Mouse (Mus musculus) MEL (cell line): Measurements from ENCODE around the gene Lhfpl5.

ENCODE experiments used
- CHD1 ChIP-seq: IDR thresholded peaks from 2 replicates; pipeline ENCODE4 v1.6.1; 2012; ENCODE audit warnings: low read depth, mild to moderate bottlenecking, inconsistent platforms, low read length, improper control_type of control experiment
- CTCF ChIP-seq, 3 experiments: IDR thresholded peaks in 2 of 3; conservative IDR thresholded peaks in 1 of 3; 2 replicates each; pipeline ENCODE4 v1.5.1; 2011 to 2012; ENCODE audit warnings: low read length in 3 of 3, low read depth in 2 of 3, mild to moderate bottlenecking in 2 of 3, improper control_type of control experiment in 1 of 3, inconsistent platforms in 1 of 3, mixed read lengths in 1 of 3, moderate library complexity in 1 of 3; ENCODE audit not compliant: control insufficient read depth in 1 of 3, insufficient read depth in 1 of 3, poor library complexity in 1 of 3, severe bottlenecking in 1 of 3
- EP300 ChIP-seq, 2 experiments: IDR thresholded peaks; 2 replicates each; pipeline ENCODE4 v1.6.1; 2011; ENCODE audit warnings: improper control_type of control experiment in 2 of 2, low read length in 2 of 2, low read depth in 1 of 2, mild to moderate bottlenecking in 1 of 2
- HCFC1 ChIP-seq: IDR thresholded peaks from 2 replicates; pipeline ENCODE4 v1.6.1; 2012; ENCODE audit warnings: low read depth, mild to moderate bottlenecking, inconsistent platforms, low read length, improper control_type of control experiment, moderate library complexity
- MAX ChIP-seq: IDR thresholded peaks from 2 replicates; pipeline ENCODE4 v1.6.1; 2011; ENCODE audit warnings: low read length, improper control_type of control experiment
- MEF2A ChIP-seq: IDR thresholded peaks from 2 replicates; pipeline ENCODE4 v1.6.1; 2014; ENCODE audit warnings: low read depth, mild to moderate bottlenecking, inconsistent platforms, low read length, improper control_type of control experiment; ENCODE audit not compliant: poor library complexity, insufficient replicate concordance, severe bottlenecking; ENCODE audit errors: extremely low read depth
- NELFE ChIP-seq: IDR thresholded peaks from 2 replicates; pipeline ENCODE4 v1.6.1; 2011; ENCODE audit warnings: low read depth, low read length, improper control_type of control experiment
- POLR2A ChIP-seq, 2 experiments: IDR thresholded peaks; 2 replicates each; pipeline ENCODE4 v1.6.1; 2011 to 2012; ENCODE audit warnings: low read length in 2 of 2, mild to moderate bottlenecking in 2 of 2, control low read depth in 1 of 2, improper control_type of control experiment in 1 of 2, low read depth in 1 of 2, moderate library complexity in 1 of 2; ENCODE audit not compliant: control insufficient read depth in 1 of 2, insufficient read depth in 1 of 2, poor library complexity in 1 of 2
- SMC3 ChIP-seq: IDR thresholded peaks from 2 replicates; pipeline ENCODE4 v1.6.1; 2011; ENCODE audit warnings: low read depth, low read length, improper control_type of control experiment
- USF1 ChIP-seq: IDR thresholded peaks from 2 replicates; pipeline ENCODE4 v1.6.1; 2014; ENCODE audit warnings: low read depth, mild to moderate bottlenecking, inconsistent platforms, low read length, improper control_type of control experiment, moderate library complexity
- ZMIZ1 ChIP-seq: IDR thresholded peaks from 2 replicates; pipeline ENCODE4 v1.6.1; 2012; ENCODE audit warnings: low read depth, mild to moderate bottlenecking, inconsistent platforms, low read length, improper control_type of control experiment, moderate library complexity

DNA sequence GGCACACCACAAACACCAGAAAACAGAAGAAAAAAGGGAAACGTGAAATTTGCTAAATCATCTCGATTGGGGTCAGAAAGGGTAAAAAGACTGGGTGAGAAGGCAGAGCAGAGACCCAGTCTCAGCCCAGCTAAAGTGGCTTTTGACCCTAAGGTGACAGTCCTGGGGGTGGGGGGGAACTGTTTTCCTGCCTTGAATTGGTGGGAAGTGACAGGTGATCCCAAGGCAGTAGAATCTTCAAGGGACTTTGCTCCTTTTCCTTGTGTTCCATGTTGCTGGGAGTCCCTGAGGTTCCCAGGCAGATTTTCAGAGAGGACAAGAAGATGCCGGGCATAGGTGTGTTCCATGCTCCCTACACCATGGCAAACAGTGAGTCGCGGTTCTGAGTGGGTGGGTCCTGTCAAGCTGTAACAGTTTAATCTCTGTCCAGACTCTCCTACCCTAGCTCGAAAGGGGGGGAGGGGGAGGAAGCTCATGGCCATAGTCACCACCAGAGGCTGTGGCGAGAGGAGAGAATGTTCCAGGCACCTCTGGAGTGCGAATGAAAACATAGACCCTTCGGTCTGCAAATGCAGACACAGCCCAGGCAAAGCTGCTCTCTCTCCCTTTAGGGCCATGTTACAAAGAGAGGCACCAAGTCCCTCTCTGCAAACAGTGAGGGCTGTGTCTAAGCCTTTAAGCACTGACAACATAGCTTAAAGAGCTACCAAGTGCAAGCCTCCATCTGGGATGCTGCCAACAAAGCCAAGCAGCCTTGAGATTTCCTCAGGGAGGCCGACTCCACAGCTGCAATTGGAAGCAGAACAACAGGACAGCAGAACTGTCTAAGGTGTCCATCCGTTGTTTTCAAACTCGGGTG lies 48.0 kb upstream of the Lhfpl5 start:
- TF ChIP-seq MAX = no peak
- TF ChIP-seq MEF2A = no peak
- no peak for TF ChIP-seq POLR2A (IDR thresholded peaks at IDR 0.05; ENCODE audit: control insufficient read depth in 1 of 2, insufficient read depth in 1 of 2, low read depth in 1 of 2, low read length in 2 of 2, poor library complexity in 1 of 2)
- TF ChIP-seq CTCF (IDR thresholded peaks at IDR 0.05 in 2 of 3, conservative IDR thresholded peaks at IDR 0.05 in 1 of 3; ENCODE audit: control insufficient read depth in 1 of 3, insufficient read depth in 1 of 3, low read depth in 2 of 3, low read length in 3 of 3, poor library complexity in 1 of 3, severe bottlenecking in 1 of 3) = no peak
- no peak for TF ChIP-seq SMC3
- no peak for TF ChIP-seq NELFE
- no peak for TF ChIP-seq USF1
- TF ChIP-seq CHD1 = no peak
- TF ChIP-seq EP300 (IDR thresholded peaks at IDR 0.05; ENCODE audit: low read depth in 1 of 2, low read length in 2 of 2) = peak in 1 of 2 experiments; percentile 12; a peak in 1 of 4 replicates
- no peak for TF ChIP-seq HCFC1
- no peak for TF ChIP-seq ZMIZ1
